Mouse (Mus musculus) A20 (cell line): ENCODE measurements around the gene Uhrf1.

Source experiments
- DNase-seq: peaks from one replicate; pipeline ENCODE4 v3.0.0-alpha.2; 2011; ENCODE audit warnings: low read depth, low spot score

The Uhrf1 gene

GRCm38 (mm10) chr17:56300186-56300585, 2.9 kb upstream of the Uhrf1 start, which contains the start of gene Arrdc5:
Arrdc5 (minus strand) TSS chr17:56300286.
- DNase-seq: no peak

- no peak for DNase-seq
These were observed 641 bp upstream of the Uhrf1 start for GRCm38 (mm10) chr17:56302363-56302996.

- peak; percentile 98 for DNase-seq
These were observed 896 bp downstream of the Uhrf1 start for GRCm38 (mm10) chr17:56303847-56304586.

GRCm38 (mm10) chr17:56304718-56305117, 1.6 kb downstream of the Uhrf1 start:
- no peak for DNase-seq

GRCm38 (mm10) chr17:56305156-56305555, 2.0 kb downstream of the Uhrf1 start:
- no peak for DNase-seq

GRCm38 (mm10) chr17:56305826-56306225, 2.7 kb downstream of the Uhrf1 start:
- DNase-seq: peak; percentile 30

- no peak for DNase-seq
These were observed 5.0 kb downstream of the Uhrf1 start for GRCm38 (mm10) chr17:56308088-56308487.

- DNase-seq: no peak
These were observed 6.2 kb downstream of the Uhrf1 start for GRCm38 (mm10) chr17:56309191-56309945.

GRCm38 (mm10) chr17:56324419-56324818, 21.3 kb downstream of the Uhrf1 start:
- peak; percentile 43 for DNase-seq

GRCm38 (mm10) chr17:56325450-56326152, 22.5 kb downstream of the Uhrf1 start, which contains the start of gene Kdm4b:
Kdm4b (plus strand) TSS chr17:56326062.
- peak; percentile 100 for DNase-seq

- DNase-seq: no peak
These were observed 23.3 kb downstream of the Uhrf1 start for GRCm38 (mm10) chr17:56326153-56327147.

GRCm38 (mm10) chr17:56329267-56329666, 26.1 kb downstream of the Uhrf1 start:
- no peak for DNase-seq

- peak; percentile 22 for DNase-seq
These were observed 27.2 kb downstream of the Uhrf1 start for GRCm38 (mm10) chr17:56330345-56330744.

GRCm38 (mm10) chr17:56331256-56331655, 28.1 kb downstream of the Uhrf1 start:
- DNase-seq: no peak

- DNase-seq: peak; percentile 45
These were observed 29.9 kb downstream of the Uhrf1 start for GRCm38 (mm10) chr17:56332987-56333386.

GRCm38 (mm10) chr17:56337190-56337589, 34.1 kb downstream of the Uhrf1 start:
- DNase-seq: peak; percentile 65

- DNase-seq: peak; percentile 37
These were observed 34.7 kb downstream of the Uhrf1 start for GRCm38 (mm10) chr17:56337791-56338190.

- DNase-seq: peak; percentile 80
These were observed 35.8 kb downstream of the Uhrf1 start for GRCm38 (mm10) chr17:56338909-56339308.

GRCm38 (mm10) chr17:56340717-56341116, 37.6 kb downstream of the Uhrf1 start:
- DNase-seq: no peak

GRCm38 (mm10) chr17:56343466-56343865, 40.3 kb downstream of the Uhrf1 start:
- no peak for DNase-seq
